ENCODE assay signal across 8 mouse cellular contexts in genomic region chr6:99095185-99096104, GRCm38 (mm10).
DNase-seq lines count a peak whose midpoint lies in the region; ATAC-seq and TF ChIP-seq lines count a peak whose summit lies in the region.

No protein-coding gene starts in this region.

- H3K27ac ChIP-seq in midbrain, embryonic 10.5 days (replicated peaks), result peak overlapping the region; percentile 57
- H3K27ac ChIP-seq in midbrain, embryonic 11.5 days (ENCODE audit: low read depth, low read length), result no peak overlapping the region
- H3K27ac ChIP-seq in embryonic fibroblast, embryonic 13.5 days (ENCODE audit: insufficient read depth, low read length), result peak overlapping the region; percentile 58
- no peak overlapping the region for H3K27ac ChIP-seq in limb, embryonic 14.5 days (replicated peaks; ENCODE audit: low read depth, low read length)
- no peak overlapping the region for H3K27ac ChIP-seq in midbrain, embryonic 16.5 days (ENCODE audit: low read length)

- no peak for TF ChIP-seq POLR2A in embryonic fibroblast, embryonic 13.5 days (IDR thresholded peaks at IDR 0.05; ENCODE audit: low read depth, low read length)
- no peak for TF ChIP-seq POLR2A in limb, embryonic 14.5 days (IDR thresholded peaks at IDR 0.05; ENCODE audit: borderline replicate concordance, extremely low read depth, insufficient read depth, insufficient read length)

- H3K27me3 ChIP-seq in midbrain, embryonic 10.5 days (ENCODE audit: low read depth, poor library complexity, severe bottlenecking), result no peaks in the 10 kb centered on the region
- H3K27me3 ChIP-seq in midbrain, embryonic 11.5 days (ENCODE audit: control insufficient read depth, insufficient read depth, low read length), result no peaks in the 10 kb centered on the region
- H3K27me3 ChIP-seq in limb, embryonic 14.5 days (ENCODE audit: control insufficient read depth, insufficient read depth, low read length), result no peaks in the 10 kb centered on the region
- no peaks in the 10 kb centered on the region for H3K27me3 ChIP-seq in midbrain, embryonic 16.5 days (ENCODE audit: control insufficient read depth, insufficient read depth, low read depth, low read length)

- no peaks in the 10 kb centered on the region for H3K36me3 ChIP-seq in midbrain, embryonic 10.5 days
- H3K36me3 ChIP-seq in midbrain, embryonic 11.5 days (ENCODE audit: control insufficient read depth, insufficient read depth, low read length), result no peaks in the 10 kb centered on the region
- no peaks in the 10 kb centered on the region for H3K36me3 ChIP-seq in limb, embryonic 14.5 days (ENCODE audit: control insufficient read depth, insufficient read depth, low read length)
- no peaks in the 10 kb centered on the region for H3K36me3 ChIP-seq in midbrain, embryonic 16.5 days (ENCODE audit: control insufficient read depth, insufficient read depth, low read length)

- intact Hi-C loops in heart, postnatal 36 days (cut with DNase I), result loop anchor here (2.0 kb wide), 1 partner anchor 427 kb away; the partner anchor contains the start of gene Foxp1

- WGBS in midbrain, embryonic 10.5 days, result 56% methylated on average over 18 of the region's 18 CpGs
- 53% methylated on average over 18 of the region's 18 CpGs for WGBS in midbrain, embryonic 11.5 days
- 24% methylated on average over 18 of the region's 18 CpGs for WGBS in limb, embryonic 14.5 days
- 25% methylated on average over 18 of the region's 18 CpGs for whole genome bisulfite sequencing in midbrain, embryonic 16.5 days

- no peak overlapping the region for H3K9ac ChIP-seq in midbrain, embryonic 11.5 days (ENCODE audit: low read length)
- peak overlapping the region; percentile 34 for H3K9ac ChIP-seq in limb, embryonic 14.5 days (ENCODE audit: low read depth, low read length, severe bottlenecking)
- 0 out of 2 replicates have a peak overlapping the region, but pooled peaks have one; percentile 2 for H3K9ac ChIP-seq in midbrain, embryonic 16.5 days (ENCODE audit: low read depth, low read length)

- no peak overlapping the region for H3K4me3 ChIP-seq in midbrain, embryonic 10.5 days
- H3K4me3 ChIP-seq in midbrain, embryonic 11.5 days (ENCODE audit: low read depth, low read length), result no peak overlapping the region
- peak overlapping the region; percentile 51 for H3K4me3 ChIP-seq in embryonic fibroblast, embryonic 13.5 days (ENCODE audit: insufficient read depth, low read length)
- peak overlapping the region; percentile 22 for H3K4me3 ChIP-seq in limb, embryonic 14.5 days (replicated peaks; ENCODE audit: low read length)
- H3K4me3 ChIP-seq in midbrain, embryonic 16.5 days (ENCODE audit: low read depth, low read length), result no peak overlapping the region

- ATAC-seq in midbrain, embryonic 11.5 days (ENCODE audit: low FRiP score), result no peak
- no peak; the same call in 1 of the 2 replicates for ATAC-seq in limb, embryonic 14.5 days (ENCODE audit: low FRiP score, low read depth)
- no peak for ATAC-seq in midbrain, embryonic 16.5 days

- no peaks in the 10 kb centered on the region for H3K9me3 ChIP-seq in midbrain, embryonic 10.5 days (replicated peaks)
- no peaks in the 10 kb centered on the region for H3K9me3 ChIP-seq in midbrain, embryonic 11.5 days (ENCODE audit: control insufficient read depth, low read length)
- no peaks in the 10 kb centered on the region for H3K9me3 ChIP-seq in limb, embryonic 14.5 days (ENCODE audit: control insufficient read depth, low read length)
- no peaks in the 10 kb centered on the region for H3K9me3 ChIP-seq in midbrain, embryonic 16.5 days (replicated peaks; ENCODE audit: control insufficient read depth, low read length, poor library complexity, severe bottlenecking)

- no peak for DNase-seq in midbrain, embryonic 10.5 days (ENCODE audit: low spot score)
- DNase-seq in midbrain, embryonic 11.5 days (ENCODE audit: low spot score, missing footprints), result no peak
- peak; percentile 61 to 65 for DNase-seq in heart, postnatal 36 days
- DNase-seq in limb, embryonic 14.5 days (ENCODE audit: low spot score), result no peak
- DNase-seq in thymus, postnatal 25 days, result peak; percentile 57
- no peak for DNase-seq in layer of hippocampus, adult 9-10 months (ENCODE audit: low spot score)

- no peak overlapping the region for H3K4me2 ChIP-seq in midbrain, embryonic 11.5 days
- peak overlapping the region; percentile 40 for H3K4me2 ChIP-seq in limb, embryonic 14.5 days (replicated peaks; ENCODE audit: low read depth, low read length, severe bottlenecking)
- peak overlapping the region; percentile 37 for H3K4me2 ChIP-seq in midbrain, embryonic 16.5 days (ENCODE audit: low read length)

- H3K4me1 ChIP-seq in midbrain, embryonic 10.5 days, result peaks cover 65% of the 10 kb centered on the region
- peaks cover 22% of the 10 kb centered on the region for H3K4me1 ChIP-seq in midbrain, embryonic 11.5 days (ENCODE audit: control insufficient read depth, insufficient read depth, low read length)
- peaks cover 7% of the 10 kb centered on the region for H3K4me1 ChIP-seq in embryonic fibroblast, embryonic 13.5 days (ENCODE audit: control insufficient read depth, insufficient read depth, low read length)
- peaks cover 28% of the 10 kb centered on the region for H3K4me1 ChIP-seq in limb, embryonic 14.5 days (ENCODE audit: control insufficient read depth, insufficient read depth, low read length)
- peaks cover 17% of the 10 kb centered on the region for H3K4me1 ChIP-seq in midbrain, embryonic 16.5 days (ENCODE audit: control insufficient read depth, insufficient read depth, low read length)

- no peak for TF ChIP-seq CTCF in embryonic fibroblast, embryonic 13.5 days (IDR thresholded peaks at IDR 0.05; ENCODE audit: borderline replicate concordance, insufficient read depth, low read length)

Comparison
In these comparisons a context has a peak if more than half of its experiments do, and no peak if none do; other contexts are left out.
1. H3K27ac ChIP-seq: peak in midbrain, embryonic 10.5 days (single experiment) and embryonic fibroblast, embryonic 13.5 days (single experiment); none in midbrain, embryonic 11.5 days (single experiment), limb, embryonic 14.5 days (single experiment) and midbrain, embryonic 16.5 days (single experiment).
2. DNase-seq: peak in heart, postnatal 36 days (2 of 2) and thymus, postnatal 25 days (single experiment); none in midbrain, embryonic 10.5 days (single experiment), midbrain, embryonic 11.5 days (single experiment), limb, embryonic 14.5 days (single experiment) and layer of hippocampus, adult 9-10 months (single experiment).
3. H3K4me3 ChIP-seq: peak in embryonic fibroblast, embryonic 13.5 days (single experiment) and limb, embryonic 14.5 days (single experiment); none in midbrain, embryonic 10.5 days (single experiment), midbrain, embryonic 11.5 days (single experiment) and midbrain, embryonic 16.5 days (single experiment).